Mouse (Mus musculus) bone marrow, adult 2 months (tissue): ENCODE measurements around the gene Prox1.

Source experiments
- CTCF ChIP-seq: fragments of 200-500 bp; IDR thresholded peaks from 2 replicates; pipeline ENCODE4 v1.5.1; 2011; ENCODE audit warnings: low read length, control low read depth; ENCODE audit not compliant: control insufficient read depth, insufficient read depth
- POLR2A ChIP-seq: fragments of 200-500 bp; IDR thresholded peaks from 2 replicates; pipeline ENCODE4 v1.6.1; 2011; ENCODE audit warnings: low read depth, mild to moderate bottlenecking, control low read depth, low read length, borderline replicate concordance; ENCODE audit not compliant: control insufficient read depth

DNA sequence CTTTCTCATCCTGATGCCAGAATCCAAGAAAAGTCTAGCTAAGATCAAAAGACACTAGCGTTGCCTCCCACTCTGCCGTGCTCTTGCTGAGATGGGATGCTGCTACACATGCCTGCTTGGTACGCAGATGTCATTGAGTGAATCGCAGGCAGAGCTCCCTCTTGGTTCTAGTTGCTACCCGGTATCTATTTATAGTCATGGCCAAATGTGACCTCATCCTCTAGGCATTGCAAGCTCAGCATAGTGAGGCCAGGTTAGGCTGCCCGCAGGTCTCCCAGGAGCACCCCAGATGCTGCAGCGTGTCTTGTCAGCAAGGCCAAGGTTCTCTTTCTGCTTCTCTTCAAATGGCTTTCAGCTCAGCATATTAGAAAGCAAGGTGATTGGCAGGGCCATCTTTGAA is 84.8 kb downstream of the Prox1 start:
- TF ChIP-seq CTCF (no peak), POLR2A (no peak)
